Mouse (Mus musculus) MEL (cell line): ENCODE data around the gene Rab7. TPM values are rescaled to one million over a fixed set of nuclear protein-coding genes. Genes with fewer than 3 reads are reported as not detected.

Experiments used
- DNase-seq: peaks from one replicate; pipeline ENCODE4 v3.0.0; 2011; ENCODE audit warnings: low read depth, low spot score
- H3K27ac ChIP-seq: 2 replicates; pipeline ENCODE4 v1.5.1; 2012; ENCODE audit warnings: low read depth, mild to moderate bottlenecking, control low read depth, low read length, moderate library complexity; ENCODE audit not compliant: control insufficient read depth
- H3K27me3 ChIP-seq, 2 experiments: fragments of 150-350 bp in 1 of 2; sonication (generic) in 1 of 2; 2 replicates each; pipeline ENCODE4 v1.6.1; 2012; ENCODE audit warnings: low read length in 2 of 2, mild to moderate bottlenecking in 2 of 2, improper control_type of control experiment in 1 of 2, moderate library complexity in 1 of 2; ENCODE audit not compliant: insufficient read depth in 2 of 2, control insufficient read depth in 1 of 2
- H3K36me3 ChIP-seq, 2 experiments: 2 replicates each; pipeline ENCODE4 v1.6.1; 2012 to 2014; ENCODE audit warnings: low read length in 2 of 2, improper control_type of control experiment in 1 of 2, inconsistent platforms in 1 of 2, mild to moderate bottlenecking in 1 of 2; ENCODE audit not compliant: insufficient read depth in 2 of 2, control insufficient read depth in 1 of 2
- H3K4me1 ChIP-seq, 2 experiments: fragments of 150-350 bp in 1 of 2; sonication (generic) in 1 of 2; 2 replicates each; pipeline ENCODE4 v1.6.1; 2012; ENCODE audit warnings: low read length in 2 of 2, improper control_type of control experiment in 1 of 2, mild to moderate bottlenecking in 1 of 2; ENCODE audit not compliant: insufficient read depth in 2 of 2, control insufficient read depth in 1 of 2
- H3K4me3 ChIP-seq, 2 experiments: fragments of 150-350 bp in 1 of 2; sonication (generic) in 1 of 2; 2 replicates each; pipeline ENCODE4 v1.5.1; 2012; ENCODE audit warnings: low read depth in 2 of 2, low read length in 2 of 2, mild to moderate bottlenecking in 2 of 2, moderate library complexity in 2 of 2, control low read depth in 1 of 2, improper control_type of control experiment in 1 of 2; ENCODE audit not compliant: control insufficient read depth in 1 of 2, insufficient read depth in 1 of 2
- H3K79me2 ChIP-seq: 2 replicates; pipeline ENCODE4 v1.6.1; 2012; ENCODE audit warnings: mild to moderate bottlenecking, low read length, moderate library complexity; ENCODE audit not compliant: control insufficient read depth, poor library complexity, insufficient read depth
- H3K9ac ChIP-seq: 2 replicates; pipeline ENCODE4 v1.6.1; 2012; ENCODE audit warnings: low read depth, mild to moderate bottlenecking, control low read depth, low read length, moderate library complexity; ENCODE audit not compliant: control insufficient read depth, poor library complexity, severe bottlenecking
- H3K9me3 ChIP-seq: fragments of 150-350 bp; sonication (generic); replicated peaks from 2 replicates; pipeline ENCODE4 v1.6.1; 2012; ENCODE audit warnings: mild to moderate bottlenecking, low read length, improper control_type of control experiment, moderate library complexity; ENCODE audit not compliant: insufficient read depth
- CHD1 ChIP-seq: IDR thresholded peaks from 2 replicates; pipeline ENCODE4 v1.6.1; 2012; ENCODE audit warnings: low read depth, mild to moderate bottlenecking, inconsistent platforms, low read length, improper control_type of control experiment
- ELF1 ChIP-seq: IDR thresholded peaks from 2 replicates; pipeline ENCODE4 v1.6.1; 2014; ENCODE audit warnings: low read depth, mild to moderate bottlenecking, inconsistent platforms, low read length, improper control_type of control experiment, moderate library complexity
- GABPA ChIP-seq: IDR thresholded peaks from 2 replicates; pipeline ENCODE4 v1.6.1; 2012; ENCODE audit warnings: low read depth, mild to moderate bottlenecking, inconsistent platforms, low read length, improper control_type of control experiment, moderate library complexity
- KAT2A ChIP-seq: conservative IDR thresholded peaks from 2 replicates; pipeline ENCODE4 v1.6.1; 2012; ENCODE audit warnings: low read depth, low read length, improper control_type of control experiment, inconsistent platforms
- MEF2A ChIP-seq: IDR thresholded peaks from 2 replicates; pipeline ENCODE4 v1.6.1; 2014; ENCODE audit warnings: low read depth, mild to moderate bottlenecking, inconsistent platforms, low read length, improper control_type of control experiment; ENCODE audit not compliant: poor library complexity, insufficient replicate concordance, severe bottlenecking; ENCODE audit errors: extremely low read depth
- MXI1 ChIP-seq: IDR thresholded peaks from 2 replicates; pipeline ENCODE4 v1.6.1; 2011; ENCODE audit warnings: mild to moderate bottlenecking, low read depth, low read length, improper control_type of control experiment
- MYB ChIP-seq: IDR thresholded peaks from 2 replicates; pipeline ENCODE4 v1.6.1; 2011; ENCODE audit warnings: mild to moderate bottlenecking, low read depth, low read length, improper control_type of control experiment
- MYC ChIP-seq: IDR thresholded peaks from 2 replicates; pipeline ENCODE4 v1.6.1; 2011; ENCODE audit warnings: low read depth, mild to moderate bottlenecking, low read length, improper control_type of control experiment, moderate library complexity
- NELFE ChIP-seq: IDR thresholded peaks from 2 replicates; pipeline ENCODE4 v1.6.1; 2011; ENCODE audit warnings: low read depth, low read length, improper control_type of control experiment
- TAL1 ChIP-seq: IDR thresholded peaks from 2 replicates; pipeline ENCODE4 v1.6.1; 2012; ENCODE audit warnings: mild to moderate bottlenecking, inconsistent platforms, low read length, moderate library complexity, mixed read lengths
- UBTF ChIP-seq: IDR thresholded peaks from 2 replicates; pipeline ENCODE4 v1.6.1; 2012; ENCODE audit warnings: low read depth, mild to moderate bottlenecking, inconsistent platforms, low read length, improper control_type of control experiment, moderate library complexity, borderline replicate concordance; ENCODE audit not compliant: insufficient read depth
- USF1 ChIP-seq: IDR thresholded peaks from 2 replicates; pipeline ENCODE4 v1.6.1; 2014; ENCODE audit warnings: low read depth, mild to moderate bottlenecking, inconsistent platforms, low read length, improper control_type of control experiment, moderate library complexity
- USF2 ChIP-seq, 2 experiments: IDR thresholded peaks; 2 replicates each; pipeline ENCODE4 v1.6.1; 2011 to 2012; ENCODE audit warnings: improper control_type of control experiment in 2 of 2, low read length in 2 of 2, borderline replicate concordance in 1 of 2, inconsistent platforms in 1 of 2, low read depth in 1 of 2, mild to moderate bottlenecking in 1 of 2; ENCODE audit not compliant: insufficient read depth in 1 of 2
- ZNF384 ChIP-seq: IDR thresholded peaks from 2 replicates; pipeline ENCODE4 v1.6.1; 2012; ENCODE audit warnings: low read depth, mild to moderate bottlenecking, inconsistent platforms, low read length, improper control_type of control experiment
- polyA plus RNA-seq, 2 experiments: library from polyadenylated mRNA; stranded (reverse) in 1 of 2; unstranded in 1 of 2; fragments of >175 nt in 1 of 2; fragments of >200 nt in 1 of 2; gene quantifications; 2 replicates each; pipeline versions ENCODE4 v1.2.1 to v1.2.4; 2012; ENCODE audit warnings: low replicate concordance in 2 of 2, low read depth in 1 of 2; ENCODE audit not compliant: insufficient read length in 2 of 2, insufficient read depth in 1 of 2, missing spikeins in 1 of 2
- total RNA-seq: library from RNA; depleted of rRNA; stranded (reverse); fragments of 300-350 nt; gene quantifications from 2 replicates; pipeline ENCODE4 v1.2.3, GENCODE M21; 2012

Rab7 gene
- total and polyA plus RNA-seq, 3 experiments, result 47.6 to 362 (median 234) TPM

GRCm38 (mm10) chr6:88074752-88075554 lies 29.9 kb upstream of the Rab7 start (continued):
- TF ChIP-seq TAL1 (no peak), MXI1 (peak; percentile 69), ELF1 (peak; percentile 88), GABPA (no peak), USF2 (IDR thresholded peaks at IDR 0.05; ENCODE audit: borderline replicate concordance in 1 of 2, insufficient read depth in 1 of 2, low read depth in 1 of 2, low read length in 2 of 2) (no peak), UBTF (no peak), MYB (no peak)

DNA sequence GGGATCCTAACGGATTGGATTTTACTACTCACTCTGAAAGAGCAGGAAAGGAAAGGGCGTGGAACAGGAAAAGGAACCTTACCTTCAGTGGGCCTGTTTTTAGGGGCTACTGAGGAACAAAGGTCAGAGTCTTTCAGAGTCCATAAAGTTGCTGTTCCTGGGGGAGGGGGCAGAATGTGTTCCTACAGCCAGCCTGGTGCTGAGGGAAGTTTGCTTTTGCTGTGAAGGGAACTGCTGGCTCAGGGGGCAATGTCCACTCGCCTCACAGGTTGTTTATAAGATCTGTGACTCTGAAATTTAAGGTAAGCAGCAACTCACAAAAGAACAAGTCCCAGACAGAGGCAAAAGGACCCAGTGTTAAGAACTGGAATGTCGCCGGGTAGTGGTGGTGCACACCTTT lies 26.1 kb upstream of the Rab7 start:
- no peak overlapping the region for H3K4me3 ChIP-seq
- no peak for TF ChIP-seq NELFE
- no peak for TF ChIP-seq UBTF
- no peak for TF ChIP-seq MEF2A
- TF ChIP-seq USF1, result no peak
- TF ChIP-seq KAT2A, result no peak
- no peak for TF ChIP-seq CHD1
- no peak for TF ChIP-seq MYC
- TF ChIP-seq, all 39 proteins: peak for 0
- H3K27ac ChIP-seq, result no peak overlapping the region
- peaks cover 0 to 7% of the 10 kb centered on the region in 2 experiments; a peak in 2 of 4 replicates for H3K36me3 ChIP-seq
- no peaks in the 10 kb centered on the region for H3K9me3 ChIP-seq
- H3K4me1 ChIP-seq, result peaks cover 11 to 12% of the 10 kb centered on the region in 2 experiments; a peak in 3 of 4 replicates
- H3K79me2 ChIP-seq, result no peaks in the 10 kb centered on the region
- H3K27me3 ChIP-seq, result no peaks in the 10 kb centered on the region
- no peak overlapping the region for H3K9ac ChIP-seq
- DNase-seq, result no peak

DNA sequence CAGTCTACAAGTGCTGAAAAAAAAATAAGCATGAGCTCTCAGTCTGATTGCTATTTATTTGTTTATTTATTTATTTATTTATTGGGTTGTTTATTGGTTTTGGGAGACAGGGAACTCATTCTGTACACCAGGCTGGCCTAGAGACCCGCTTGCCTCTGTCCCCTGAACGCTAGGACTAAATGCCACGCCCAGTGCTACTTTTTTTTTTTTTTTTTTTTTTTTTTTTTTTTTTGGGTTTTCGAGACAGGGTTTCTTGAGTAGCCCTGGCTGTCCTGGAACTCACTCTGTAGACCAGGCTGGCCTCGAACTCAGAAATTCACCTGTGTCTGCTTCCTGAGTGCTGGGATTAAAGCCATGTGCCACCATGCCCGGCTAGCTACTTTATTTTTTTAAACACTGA lies 25.4 kb upstream of the Rab7 start:
- Histone ChIP-seq H3K79me2 (no peaks in the 10 kb centered on the region), H3K27ac (no peak overlapping the region)
- no peak for DNase-seq
- TF ChIP-seq ZNF384 (peak; percentile 82), CHD1 (no peak)
- TF ChIP-seq, all 39 proteins: peak for 1
- Histone ChIP-seq H3K9me3 (no peaks in the 10 kb centered on the region), H3K27me3 (no peaks in the 10 kb centered on the region), H3K36me3 (peaks cover 0 to under 1% of the 10 kb centered on the region in 2 experiments; a peak in 2 of 4 replicates), H3K4me3 (no peak overlapping the region), H3K9ac (no peak overlapping the region), H3K4me1 (peaks cover 5 to 10% of the 10 kb centered on the region in 2 experiments; a peak in 3 of 4 replicates)
